Mouse (Mus musculus) lung, adult 2 months (tissue): ENCODE data around the gene Plaa.

ENCODE experiments used
- CTCF ChIP-seq: fragments of 200-500 bp; IDR thresholded peaks from 2 replicates; pipeline ENCODE4 v1.5.1; 2011; ENCODE audit warnings: mild to moderate bottlenecking, low read length, control low read depth; ENCODE audit not compliant: insufficient read depth
- POLR2A ChIP-seq: fragments of 200-500 bp; IDR thresholded peaks from 2 replicates; pipeline ENCODE4 v1.6.1; 2011; ENCODE audit warnings: low read depth, mild to moderate bottlenecking, control low read depth, low read length, borderline replicate concordance; ENCODE audit errors: extremely low read depth

- TF ChIP-seq CTCF: no peak
- no peak for TF ChIP-seq POLR2A
These were observed 48.0 kb downstream of the Plaa start for GRCm38 (mm10) chr4:94554955-94555494.
